Mouse (Mus musculus) frontal cortex, adult 2 months (tissue): ENCODE measurements at regions not wholly inside any gene's neighbourhood (a gene's known extent, or its start where the extent isn't known, plus 50 kb on each side); places are given as distances from the start of the nearest gene placed in this dataset.

Experiments
- DNase-seq, 2 experiments: peaks; one replicate each; pipeline ENCODE4 v3.0.0; 2022; ENCODE audit warnings: low spot score in 1 of 2; ENCODE audit errors: extremely low spot score in 1 of 2

DNA sequence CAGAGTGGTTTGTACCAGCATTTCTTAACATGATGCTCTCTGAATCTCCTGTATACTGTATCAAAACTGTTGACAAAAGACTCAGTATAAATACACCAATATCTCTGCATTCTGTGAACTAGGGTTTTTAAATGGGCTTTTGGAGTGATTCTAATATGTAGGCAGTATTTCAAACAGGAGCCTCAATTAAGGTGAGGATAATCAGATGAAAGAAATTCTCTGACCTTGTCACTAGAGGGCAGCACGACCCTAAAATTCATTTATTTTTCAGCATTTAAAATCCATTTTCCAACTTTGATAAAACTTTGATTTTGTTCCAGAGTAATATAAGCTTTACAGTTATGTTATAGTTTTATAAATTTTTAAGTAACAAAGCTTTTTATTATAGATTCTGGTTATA lies 114.5 kb downstream of the Rfx6 start:
- DNase-seq = peak in 1 of 2 experiments; percentile 43

DNA sequence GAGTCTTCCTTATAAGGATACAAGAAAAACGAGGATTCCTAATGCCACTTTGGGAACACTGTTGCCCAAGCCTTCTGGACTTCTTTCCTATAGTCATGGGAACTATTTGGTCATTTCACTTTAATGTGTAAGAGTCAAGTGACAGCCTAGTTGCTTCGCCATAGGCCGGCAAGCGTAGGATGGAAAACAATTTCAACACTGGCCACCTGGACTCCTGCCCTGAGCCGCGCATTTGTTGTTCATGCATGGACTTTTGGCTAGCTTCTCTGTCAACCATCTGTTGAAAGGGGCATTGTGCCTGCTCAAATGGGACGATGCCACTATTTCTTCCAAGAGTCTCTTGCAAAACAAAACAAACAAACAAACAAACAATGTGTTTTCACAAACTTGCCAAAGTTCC lies 116.3 kb downstream of the Rfx6 start:
- no peak for DNase-seq

DNA sequence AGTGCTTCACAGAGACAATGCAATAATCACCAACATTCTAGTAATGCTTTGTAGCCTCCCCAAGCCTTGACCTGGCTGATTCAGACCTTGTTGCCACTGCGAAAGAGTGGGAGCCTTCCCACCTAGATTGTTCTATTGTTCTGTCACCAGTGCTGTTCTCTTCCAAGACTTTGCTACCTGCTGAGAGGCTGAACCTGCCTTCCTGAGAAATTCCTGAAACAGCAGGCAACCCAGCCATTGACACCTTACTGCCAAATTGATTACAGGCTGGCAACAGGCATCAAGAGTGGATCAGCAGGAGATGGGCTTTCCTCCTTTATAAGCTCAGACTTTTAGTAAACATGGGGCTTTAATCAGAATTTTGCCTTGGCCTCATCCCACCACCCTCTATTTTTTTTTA lies 139.1 kb downstream of the Rfx6 start:
- DNase-seq = no peak

DNA sequence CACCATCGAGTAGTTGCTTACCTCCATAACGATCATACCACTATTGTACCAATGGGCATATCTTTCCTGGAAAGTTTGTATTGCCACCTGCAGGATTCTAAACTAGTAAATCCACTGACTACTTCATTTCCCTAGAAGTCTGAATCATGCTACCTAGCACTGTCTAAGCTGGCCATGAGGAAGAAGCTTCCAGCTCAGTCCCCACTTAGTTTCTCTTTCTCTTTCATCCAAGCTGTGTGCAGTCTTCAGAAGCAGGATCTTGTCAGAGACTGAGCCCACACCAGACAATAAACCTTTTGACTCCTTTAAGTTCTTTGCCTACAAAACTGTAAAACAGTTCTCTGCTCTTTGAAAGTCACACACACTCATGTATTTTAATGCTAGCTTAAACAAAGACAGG lies 146.3 kb downstream of the Rfx6 start:
- DNase-seq = no peak

DNA sequence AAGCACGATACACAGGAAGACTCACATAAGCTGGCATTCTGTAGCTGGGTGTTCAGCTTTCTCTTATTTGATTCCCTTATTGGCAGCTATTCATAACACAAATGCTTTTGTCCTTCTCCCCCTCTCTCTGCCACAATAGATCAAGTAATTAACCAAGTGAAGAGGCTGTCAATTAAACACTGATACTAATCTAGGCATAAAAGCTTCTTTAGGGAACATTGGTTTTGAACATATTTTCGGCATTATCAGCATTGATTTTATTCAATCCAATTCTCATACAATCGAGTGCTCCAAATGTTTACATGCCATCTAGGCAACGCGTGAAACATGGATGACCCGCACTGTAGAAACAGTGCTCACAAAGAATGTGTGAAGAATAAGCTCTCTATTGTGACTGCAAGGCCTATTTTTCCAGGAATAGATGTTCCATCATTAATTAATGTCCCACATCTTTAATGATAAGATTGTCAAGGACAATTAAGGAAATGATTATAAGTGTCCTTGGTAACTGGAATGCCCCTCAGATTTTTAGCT lies 148.9 kb downstream of the Rfx6 start:
- DNase-seq = no peak

DNA sequence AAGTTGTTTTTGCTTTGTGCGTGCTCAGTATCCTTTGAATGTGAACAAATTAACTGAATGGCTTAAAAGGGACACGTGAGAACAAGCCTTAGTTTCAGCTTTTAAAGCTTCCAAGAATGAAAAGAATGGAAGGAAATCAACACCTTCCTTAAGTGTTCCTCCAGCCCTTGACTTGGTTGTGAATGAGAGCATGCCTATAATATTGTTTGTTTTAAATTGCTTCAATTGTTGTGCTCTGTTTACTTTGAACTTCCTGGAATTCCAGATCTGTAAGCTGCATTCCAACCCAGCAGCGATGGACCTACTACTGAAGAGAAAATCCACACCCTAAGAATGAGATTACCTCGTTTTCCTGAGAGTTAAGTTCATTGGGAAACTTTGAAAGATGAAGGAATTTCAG lies 154.9 kb downstream of the Rfx6 start:
- DNase-seq = no peak

DNA sequence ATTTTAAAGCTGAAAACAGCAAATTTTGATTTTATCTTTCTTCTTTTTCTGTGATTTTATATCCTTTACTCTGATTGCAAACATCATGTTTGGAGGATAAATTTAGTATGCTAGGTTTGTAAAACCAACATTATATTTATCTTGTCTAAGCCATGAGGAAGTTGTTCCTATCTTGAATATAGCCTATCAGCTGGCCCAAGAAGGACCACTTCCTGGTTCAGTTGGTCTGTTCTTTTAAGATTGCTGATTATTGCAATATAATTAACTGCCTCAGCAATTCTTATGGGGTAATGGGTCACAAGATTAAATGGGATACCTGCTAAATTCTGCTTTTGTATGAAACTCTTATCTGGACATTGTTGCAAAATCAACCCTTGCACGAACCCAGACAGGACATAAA lies 165.5 kb downstream of the Rfx6 start:
- DNase-seq = no peak

DNA sequence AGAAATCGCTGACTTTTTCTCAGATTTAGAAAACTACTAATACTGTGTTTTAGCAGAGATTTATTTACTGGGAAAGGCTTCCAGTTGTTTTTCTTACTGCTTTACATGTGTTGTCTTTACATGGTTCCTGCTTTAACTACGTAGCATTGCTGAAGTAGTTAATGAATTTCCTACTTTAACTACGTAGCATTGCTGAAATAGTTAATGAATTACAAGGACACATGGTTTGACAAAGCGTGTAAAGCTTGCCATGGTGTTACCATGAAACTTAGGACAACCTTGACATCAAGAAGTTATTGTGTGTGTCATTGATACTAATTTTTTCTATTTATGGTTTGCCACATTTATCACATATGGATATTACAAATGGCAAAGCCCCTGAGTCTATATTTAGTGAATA lies 168.7 kb downstream of the Rfx6 start:
- no peak for DNase-seq

DNA sequence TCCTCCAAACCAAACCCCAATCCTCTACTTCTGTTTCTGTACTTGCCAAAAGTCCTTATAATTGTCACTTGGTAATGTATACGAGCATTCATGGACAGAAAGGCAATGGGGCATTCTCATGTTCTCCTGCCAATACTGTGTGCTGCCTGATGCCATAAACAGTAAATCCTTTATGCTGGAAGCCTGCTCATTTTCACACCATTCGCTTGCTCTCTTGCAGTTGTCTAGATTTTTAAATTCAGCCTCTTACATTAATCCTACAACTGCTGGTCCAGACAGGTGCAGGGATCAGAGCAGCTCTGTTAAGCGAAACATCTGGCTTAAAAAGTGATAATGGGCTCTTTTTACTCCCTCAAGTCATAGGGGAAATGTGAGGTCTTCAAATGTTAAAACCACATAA lies 152.9 kb upstream of the Vgll2 start:
- DNase-seq = no peak

DNA sequence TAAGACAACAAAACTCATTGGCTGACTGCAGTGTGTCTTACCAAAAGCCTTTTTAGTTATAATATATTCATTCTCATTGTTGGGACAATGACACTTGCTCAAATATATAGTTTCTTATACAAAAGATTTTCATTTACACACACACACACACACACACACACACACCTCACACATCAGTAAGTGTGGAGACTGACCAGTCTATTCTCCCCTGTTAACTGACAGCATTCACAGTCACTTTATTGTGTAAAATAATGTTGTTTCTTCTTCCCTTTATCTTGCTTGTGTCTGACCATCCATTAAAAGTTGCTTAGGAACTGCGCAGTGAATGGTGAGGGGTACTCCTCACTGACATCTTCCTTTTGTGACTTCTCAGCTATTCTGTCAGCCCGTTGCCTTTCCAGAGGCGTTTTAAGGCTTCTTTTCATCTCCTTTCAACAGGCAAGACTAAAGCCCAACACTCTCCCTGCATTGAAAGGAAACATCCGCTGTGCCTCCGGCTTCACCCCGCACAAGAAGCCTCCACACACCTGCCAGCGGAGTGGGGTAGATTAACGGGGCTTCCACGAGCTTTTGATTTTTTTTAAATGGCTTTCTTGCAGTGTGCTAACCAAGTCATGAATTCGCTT lies 111.1 kb upstream of the Vgll2 start:
- no peak for DNase-seq

DNA sequence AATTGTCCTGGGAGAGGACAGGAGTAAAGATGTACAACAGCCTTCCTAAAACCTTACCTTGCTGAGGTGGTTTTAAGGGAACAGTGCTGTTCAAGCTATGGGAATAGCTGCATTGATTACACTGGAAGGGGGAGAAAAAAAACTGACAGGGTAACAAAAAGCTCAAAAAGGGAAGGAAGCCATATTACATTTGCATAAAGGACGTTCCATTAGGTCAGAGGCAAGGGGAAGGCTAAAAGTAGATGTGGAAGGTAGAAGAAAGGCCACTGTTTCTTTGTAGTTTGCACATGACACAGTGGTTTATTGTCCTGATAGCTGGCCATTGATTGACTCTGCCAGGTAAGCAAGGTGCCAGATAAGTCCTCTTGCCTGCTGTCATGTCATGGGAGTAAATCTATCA lies 110.2 kb upstream of the Vgll2 start:
- no peak for DNase-seq

DNA sequence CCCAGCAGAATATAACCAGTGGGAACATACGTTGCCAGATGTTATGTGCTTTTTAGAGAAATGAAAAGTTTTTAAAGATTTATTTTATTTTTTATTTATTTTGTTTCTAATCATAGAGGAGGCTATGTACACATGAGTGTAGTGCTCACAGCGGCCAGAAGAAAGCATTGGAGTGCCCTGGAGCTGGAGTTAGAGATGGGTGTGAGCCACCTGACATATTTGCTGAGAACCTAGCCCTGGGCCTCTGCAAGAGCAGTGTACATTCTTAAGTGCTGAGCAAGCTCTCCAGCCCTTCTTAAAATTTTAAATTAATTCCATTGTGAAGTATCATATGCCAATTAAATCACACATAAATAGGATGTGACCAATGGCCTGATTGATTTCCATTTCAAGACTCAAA lies 95.7 kb upstream of the Vgll2 start:
- no peak for DNase-seq

DNA sequence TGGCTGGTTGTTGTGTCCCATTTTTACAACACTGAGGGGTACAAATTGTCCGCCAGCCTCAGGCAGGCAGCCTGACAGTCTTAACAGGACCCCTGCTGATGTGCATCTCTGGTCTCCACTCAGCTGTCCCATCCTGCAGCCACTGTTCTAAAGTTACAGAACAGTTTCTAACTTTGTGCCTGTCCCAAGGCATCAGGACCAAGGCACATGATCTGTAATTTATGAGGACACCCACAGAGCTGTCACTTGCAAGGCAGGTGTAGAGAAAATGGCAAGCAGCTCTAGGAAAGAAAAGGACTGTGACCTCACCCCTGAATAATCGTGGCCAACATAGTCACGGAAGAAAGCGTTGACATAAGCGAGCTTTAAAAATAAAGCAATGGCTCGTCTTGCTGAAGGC lies 93.0 kb upstream of the Vgll2 start:
- no peak for DNase-seq

DNA sequence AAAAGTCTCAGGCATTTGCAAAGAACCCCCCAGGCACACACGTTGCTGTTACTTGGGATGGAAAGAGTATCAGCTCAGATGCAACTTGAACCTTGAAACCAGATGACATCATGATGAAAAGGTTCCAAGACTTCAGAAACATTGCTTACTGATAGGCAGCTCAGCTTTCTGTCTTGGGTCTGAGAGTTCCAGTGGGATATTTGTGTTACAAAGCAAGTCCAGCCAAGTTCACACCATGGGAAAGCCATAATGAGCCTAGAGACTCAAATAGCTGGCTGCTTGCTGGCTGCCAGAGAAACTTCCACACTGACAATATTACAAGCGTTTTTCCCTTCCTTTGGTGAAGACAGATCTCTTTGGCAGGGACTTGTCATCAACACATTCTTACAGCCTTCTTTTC lies 92.0 kb upstream of the Vgll2 start:
- no peak for DNase-seq

DNA sequence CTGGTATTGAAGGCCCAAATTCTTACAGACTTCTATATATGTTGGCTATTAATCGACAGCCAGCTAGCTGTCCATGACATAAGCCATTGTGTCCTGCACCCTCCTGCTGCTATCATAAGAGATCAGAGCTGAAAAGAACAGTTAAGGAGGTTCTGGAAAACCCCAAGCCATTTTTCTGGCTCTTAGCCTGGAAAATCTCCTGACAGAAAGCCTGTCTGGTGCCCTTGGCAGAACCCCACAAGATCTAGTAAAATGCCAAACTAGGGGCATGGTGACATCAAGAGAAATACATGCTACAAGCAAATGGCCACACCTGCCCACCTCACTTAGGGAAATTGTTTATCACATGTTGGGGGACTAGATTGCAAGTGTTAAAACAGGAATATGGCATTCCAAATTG lies 91.6 kb upstream of the Vgll2 start:
- no peak for DNase-seq

DNA sequence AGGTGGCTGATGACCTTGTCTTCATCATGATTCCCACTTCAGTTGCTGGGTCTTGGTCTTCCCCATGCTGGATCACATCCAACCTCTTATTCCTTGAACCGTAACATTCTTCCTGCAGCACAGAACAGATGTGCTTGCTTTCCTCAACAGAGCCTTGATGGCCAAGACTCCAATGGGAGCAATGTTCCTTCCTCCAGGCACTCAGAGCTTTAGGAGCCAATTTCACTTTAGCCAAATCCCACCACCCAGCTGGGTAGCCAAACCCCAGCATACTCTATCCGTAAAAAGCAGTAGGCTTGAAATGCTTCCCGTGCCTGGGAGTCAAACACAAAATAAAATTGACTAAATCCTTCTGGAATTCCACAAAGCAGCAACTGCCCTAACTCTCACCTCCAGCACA lies 86.8 kb upstream of the Vgll2 start:
- DNase-seq = no peak

DNA sequence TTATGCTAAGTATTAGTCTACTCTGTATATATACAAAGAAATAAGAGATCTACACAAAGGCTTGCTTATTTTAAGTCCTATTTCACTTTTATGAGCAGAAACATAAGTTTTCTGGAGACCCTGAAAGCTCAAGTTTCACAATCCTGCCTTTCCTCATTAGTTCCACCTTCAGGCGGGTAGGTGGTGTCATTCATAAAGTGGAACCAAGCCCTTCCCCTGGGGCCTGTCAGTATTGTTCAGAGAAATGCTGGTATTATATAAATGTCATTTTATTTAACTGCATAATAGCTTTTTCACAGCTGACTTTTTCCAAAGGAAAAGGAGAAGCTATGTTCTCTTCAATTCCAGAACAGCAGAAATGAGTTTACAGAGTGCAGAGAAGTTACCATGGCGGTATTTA lies 81.1 kb upstream of the Vgll2 start:
- no peak for DNase-seq

DNA sequence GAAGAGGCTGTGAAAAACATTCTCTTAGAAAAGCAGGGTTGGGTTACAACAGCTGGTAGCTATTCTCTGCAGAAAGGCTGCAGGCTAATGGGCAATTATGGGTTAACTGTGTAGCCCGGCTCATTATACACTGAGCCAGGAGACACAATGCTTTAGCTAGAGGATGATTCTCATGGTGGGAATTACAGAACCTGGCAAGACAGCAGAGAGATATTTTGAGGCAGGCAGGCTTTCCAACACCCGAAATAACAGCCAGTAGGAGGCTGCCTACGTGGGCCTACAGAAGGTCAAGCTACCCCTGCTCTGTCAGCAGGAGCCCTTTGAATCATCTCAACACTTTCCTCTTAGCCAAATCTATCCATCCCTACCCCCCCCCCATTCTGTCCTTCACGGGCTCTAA lies 76.6 kb upstream of the Vgll2 start:
- DNase-seq = peak; percentile 7 to 33

DNA sequence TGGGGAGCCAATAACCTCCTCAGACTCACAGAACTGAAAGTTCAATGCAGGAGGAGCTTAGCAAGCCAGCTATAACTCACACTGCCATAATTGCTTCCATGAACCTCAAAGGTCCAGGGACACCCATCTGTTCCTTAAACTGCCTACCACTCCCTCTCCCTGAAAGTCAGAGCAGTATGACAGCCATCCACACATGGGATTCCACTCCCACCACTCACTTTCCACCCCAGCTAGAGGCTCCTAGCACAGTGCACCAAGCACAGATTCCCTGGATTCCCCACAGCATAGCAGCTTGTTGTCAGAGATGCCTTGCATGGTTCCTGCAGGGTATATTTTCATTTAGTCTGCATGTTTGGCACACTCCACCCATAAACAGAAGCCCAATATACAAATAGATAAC lies 76.1 kb upstream of the Vgll2 start:
- no peak for DNase-seq

DNA sequence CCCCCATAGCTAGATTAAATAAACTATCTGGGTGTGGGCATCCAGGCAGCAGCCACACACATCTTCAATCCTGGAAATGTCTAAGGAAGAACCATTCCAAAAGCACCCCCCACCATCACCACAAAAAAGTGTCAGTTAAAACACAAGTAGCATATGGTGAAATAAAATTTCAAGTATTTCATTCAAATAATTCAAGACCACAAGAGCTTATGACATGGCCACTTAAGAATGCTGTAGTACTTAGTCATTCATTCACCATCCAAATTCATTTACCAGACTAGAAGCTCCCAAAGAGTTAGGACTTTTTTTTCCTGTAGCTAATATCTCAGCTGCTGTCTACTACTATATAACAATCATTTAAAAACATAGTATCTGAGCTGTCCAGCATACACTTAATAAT lies 75.4 kb upstream of the Vgll2 start:
- no peak for DNase-seq

DNA sequence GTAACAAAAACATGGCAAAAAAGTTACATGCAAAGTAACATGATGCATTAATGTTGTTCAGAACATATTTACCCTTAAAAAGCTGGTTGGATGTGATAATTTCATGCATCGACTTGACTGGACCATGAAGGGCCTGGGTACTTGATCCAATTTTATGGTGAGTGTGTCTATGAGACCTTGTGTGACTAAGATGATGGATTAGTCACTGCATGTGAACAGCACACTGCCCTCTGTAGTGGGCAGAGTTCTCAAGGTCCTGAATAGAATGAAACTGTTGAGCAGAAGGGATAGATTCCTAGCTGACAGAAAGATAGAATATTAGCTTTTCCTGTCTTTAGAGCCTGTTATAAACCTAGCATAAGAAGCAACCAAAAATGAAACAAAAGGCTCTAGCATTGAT lies 72.3 kb upstream of the Vgll2 start:
- no peak for DNase-seq

DNA sequence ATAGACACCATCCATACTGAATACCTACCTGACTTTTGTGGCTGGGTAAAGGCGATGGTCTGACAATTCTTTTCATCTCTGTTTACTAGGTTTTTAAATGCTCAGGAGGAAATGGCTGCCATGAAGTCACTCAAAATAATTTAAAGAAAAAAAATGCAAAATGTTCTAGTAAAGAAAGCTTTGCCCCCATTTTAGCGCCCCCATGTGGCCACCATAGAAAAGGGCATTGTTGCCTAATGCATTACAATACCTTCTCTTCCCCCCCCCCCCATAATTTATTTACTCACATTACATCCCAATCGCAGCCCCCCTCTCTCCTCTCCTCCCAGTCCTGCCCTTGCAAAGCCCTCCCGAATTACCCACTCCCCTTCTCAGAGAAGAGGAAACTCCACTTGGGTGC lies 70.3 kb upstream of the Vgll2 start:
- DNase-seq = no peak

DNA sequence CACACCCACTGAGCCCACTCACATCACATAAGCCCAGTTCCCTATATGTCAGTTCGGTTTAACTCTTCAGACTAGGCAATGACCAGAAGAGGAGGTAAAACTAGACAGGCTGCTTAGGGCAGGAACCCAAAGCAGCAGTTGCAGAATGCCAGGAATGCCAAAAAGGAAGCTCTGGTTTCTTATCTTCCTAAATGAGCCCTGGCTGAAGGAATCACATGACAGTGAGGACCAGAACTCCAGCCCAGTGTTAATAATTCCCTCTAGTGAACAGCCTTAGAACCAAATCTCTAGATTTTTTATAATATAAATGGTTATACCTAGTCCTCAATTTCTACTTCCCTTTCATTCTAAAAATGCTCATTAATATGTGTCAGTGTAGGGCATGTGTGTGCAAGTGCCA lies 65.8 kb upstream of the Vgll2 start:
- DNase-seq = no peak
